Mouse (Mus musculus) layer of hippocampus, adult 6 months (tissue): Measurements from ENCODE around the gene Rcbtb1. TPM values are rescaled to one million over a fixed set of nuclear protein-coding genes. Genes with fewer than 3 reads are reported as not detected.

Source experiments
- long read RNA-seq, 2 experiments: library from polyadenylated mRNA; unstranded; transcript quantifications; one replicate each; pipeline ENCODE4 v2.0.0; 2019 to 2020
- polyA plus RNA-seq: library from polyadenylated mRNA; unstranded; fragments of <200 nt; fragmentation: Nextera tagmentation; gene quantifications from 2 replicates; pipeline ENCODE4 v1.2.3, GENCODE M21; 2021

Gene Rcbtb1
- 15.2 and 15.8 TPM in 2 replicates for polyA plus RNA-seq
- long read RNA-seq, experiment 1, transcript Rcbtb1-202 (12 exons, 3,903 nt) = major isoform, 18 of 38 reads
- long read RNA-seq, experiment 1, partial matches to known transcripts = 5 of 38 reads
- long read RNA-seq, experiment 1, other reads (novel, unspliced or antisense) = 15 of 38 reads
- long read RNA-seq, experiment 2, transcript Rcbtb1-203 (5 exons, 1,499 nt) = minor isoform, 5 of 234 reads
- long read RNA-seq, experiment 2, transcript Rcbtb1-202 (12 exons, 3,903 nt) = major isoform, 116 of 234 reads
- long read RNA-seq, experiment 2, partial matches to known transcripts = 38 of 234 reads
- long read RNA-seq, experiment 2, other reads (novel, unspliced or antisense) = 75 of 234 reads

GRCm38 (mm10) chr14:59200711-59201603 is at the start of gene Rcbtb1:
Rcbtb1 (plus strand) TSS chr14:59201209.

GRCm38 (mm10) chr14:59178649-59179048 is 22.4 kb upstream of the Rcbtb1 start, which contains the start of gene Gm5142:
Gm5142 (minus strand) TSS chr14:59178749.

GRCm38 (mm10) chr14:59260056-59260455 is 59.0 kb downstream of the Rcbtb1 start, which contains the start of gene Gm6904:
Gm6904 (minus strand) TSS chr14:59260216.

Other genes with a start within 250 kb of the Rcbtb1 start
- gene 1700129C05Rik, start 58.3 kb upstream of the Rcbtb1 start, polyA plus RNA-seq = not detected in 2 replicates
- gene Gm5142, start 22.5 kb upstream of the Rcbtb1 start, polyA plus RNA-seq = not detected in 2 replicates
- gene Gm6904, start 59.0 kb downstream of the Rcbtb1 start, polyA plus RNA-seq = not detected in 2 replicates
- 0.11 and 0.24 TPM in 2 replicates for gene Phf11a, start 96.3 kb downstream of the Rcbtb1 start, polyA plus RNA-seq
- gene Phf11b, start 140.1 kb downstream of the Rcbtb1 start, polyA plus RNA-seq = 0.50 and 0.72 TPM in 2 replicates
- 0.43 and 1.1 TPM in 2 replicates for gene Phf11d, start 164.3 kb downstream of the Rcbtb1 start, polyA plus RNA-seq
- gene Phf11c, start 194.2 kb downstream of the Rcbtb1 start, polyA plus RNA-seq = 0.14 and 0.18 TPM in 2 replicates
- 4.8 and 6.5 TPM in 2 replicates for gene Setdb2, start 239.7 kb downstream of the Rcbtb1 start, polyA plus RNA-seq
- gene Cab39l, start 239.8 kb downstream of the Rcbtb1 start, polyA plus RNA-seq = 23.5 and 76.4 TPM in 2 replicates